Mouse (Mus musculus) B cell, adult 2 months (primary cell): Measurements from ENCODE around the gene Qpct.

Experiments
- DNase-seq, 2 experiments: peaks; one replicate each; pipeline ENCODE4 v3.0.0; 2022

Gene Qpct

DNA sequence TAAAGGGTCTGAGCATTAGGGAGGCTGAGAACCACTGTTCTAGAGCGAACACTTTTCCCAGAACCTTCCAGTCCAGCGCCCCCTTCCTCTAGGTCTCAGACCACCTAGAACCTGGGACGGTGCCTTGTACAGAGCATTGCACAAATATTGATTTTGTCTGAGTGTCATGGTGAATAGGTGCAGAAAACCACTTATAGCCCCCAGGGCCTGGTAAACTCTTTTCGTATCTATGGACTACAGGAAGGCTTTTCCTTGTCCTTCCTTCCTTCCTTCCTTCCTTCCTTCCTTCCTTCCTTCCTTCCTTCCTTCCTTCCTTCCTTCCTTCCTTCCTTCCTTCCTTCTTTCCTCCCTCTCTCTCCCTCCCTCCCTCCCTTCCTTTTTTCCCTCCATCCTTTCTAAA, at the start of gene Qpct:
Gene Qpct (plus strand): TSS at position 301 of the 400 bp plus-strand sequence.
- no peak for DNase-seq

DNA sequence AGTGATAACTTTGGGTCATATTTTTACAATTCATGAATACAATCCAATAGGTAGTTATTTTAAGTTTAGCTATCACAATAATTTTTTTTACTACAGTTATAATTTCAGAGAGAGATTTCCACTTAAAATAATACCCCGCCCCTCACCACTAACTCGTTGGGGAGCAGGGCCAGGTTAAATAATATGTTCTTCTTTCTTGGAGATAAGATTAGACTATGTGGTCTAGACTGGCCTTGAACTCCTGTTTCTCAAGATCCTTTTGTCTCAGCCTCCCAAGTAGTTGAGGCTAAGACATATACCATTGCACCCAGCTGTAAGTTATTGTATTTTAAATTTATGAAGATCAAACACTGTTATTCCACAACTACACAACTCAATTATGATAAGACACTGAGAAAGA, 38.1 kb upstream of the Qpct start:
- no peak for DNase-seq

DNA sequence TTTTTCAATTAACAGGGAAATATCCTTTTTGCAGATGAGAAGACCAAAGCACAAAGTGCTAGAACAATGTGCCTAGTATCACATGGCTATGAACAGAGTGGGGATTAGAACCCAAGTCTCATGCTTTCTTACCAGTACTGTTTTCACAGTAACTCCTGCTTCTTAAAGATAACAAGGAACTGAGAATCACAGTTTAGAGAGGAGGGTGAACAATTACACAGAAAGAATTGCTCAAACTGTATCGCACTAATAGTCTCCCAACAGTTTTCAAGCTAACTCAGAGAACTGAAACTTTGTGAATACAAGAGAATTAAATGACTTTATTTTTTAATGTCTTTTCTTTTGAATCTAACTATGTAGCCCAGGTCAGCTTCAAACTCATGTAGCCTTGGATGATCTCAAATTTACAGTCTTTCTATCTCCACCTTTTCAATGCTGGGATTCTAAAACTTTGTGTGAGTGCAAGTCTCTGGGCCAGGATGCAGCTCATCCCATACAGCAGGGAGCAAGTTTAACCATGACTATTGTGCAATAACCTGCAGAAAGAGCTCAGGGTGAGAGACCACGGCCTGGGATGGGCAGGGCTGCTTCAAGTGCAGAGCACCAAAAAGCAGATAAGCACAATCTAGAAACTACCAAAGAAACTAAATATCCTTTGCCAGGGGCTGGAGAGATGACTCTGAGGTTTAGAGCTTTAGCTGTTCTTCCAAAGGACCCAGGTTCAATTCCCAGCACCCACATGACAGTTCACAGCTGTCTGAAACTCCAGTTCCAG, 36.6 kb upstream of the Qpct start:
- no peak for DNase-seq

DNA sequence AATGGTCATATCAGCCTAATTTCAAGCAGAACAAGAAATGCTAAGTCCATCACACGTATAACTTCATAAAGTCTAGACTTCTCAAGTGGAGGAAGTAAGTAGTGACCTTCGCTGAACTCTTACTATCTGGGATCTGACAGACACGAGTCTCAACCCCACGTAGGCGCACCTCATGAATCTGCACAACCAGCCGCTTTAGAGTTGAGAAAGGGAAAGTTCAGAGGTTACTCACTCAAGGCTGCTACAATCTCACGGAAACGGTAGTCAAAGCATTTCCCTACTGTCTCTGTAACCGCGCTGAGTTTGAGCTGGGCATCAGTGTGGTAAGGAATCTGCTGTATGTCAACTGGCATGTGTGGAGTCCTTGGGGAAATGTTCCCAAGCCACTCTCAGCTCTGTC, 35.9 kb upstream of the Qpct start:
- no peak for DNase-seq

DNA sequence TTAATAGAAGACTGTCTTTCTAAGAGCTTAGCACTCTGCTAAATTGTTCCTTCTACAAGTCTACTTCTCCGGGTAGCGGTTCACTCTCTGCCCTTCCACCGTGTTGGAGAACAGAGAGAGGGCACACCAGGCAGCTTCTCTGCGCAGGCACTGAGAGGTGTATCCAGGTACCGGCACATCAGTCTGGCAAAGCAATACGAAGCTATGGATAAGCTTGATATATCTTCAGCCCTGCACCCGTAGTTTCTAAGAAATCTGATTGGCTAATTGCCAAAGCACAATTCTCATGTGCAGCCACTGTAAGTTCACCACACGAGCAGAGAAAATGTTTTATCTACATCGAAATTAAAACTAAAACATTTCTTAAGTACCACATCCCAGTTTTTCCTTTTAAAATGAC, 33.3 kb upstream of the Qpct start:
- no peak for DNase-seq

DNA sequence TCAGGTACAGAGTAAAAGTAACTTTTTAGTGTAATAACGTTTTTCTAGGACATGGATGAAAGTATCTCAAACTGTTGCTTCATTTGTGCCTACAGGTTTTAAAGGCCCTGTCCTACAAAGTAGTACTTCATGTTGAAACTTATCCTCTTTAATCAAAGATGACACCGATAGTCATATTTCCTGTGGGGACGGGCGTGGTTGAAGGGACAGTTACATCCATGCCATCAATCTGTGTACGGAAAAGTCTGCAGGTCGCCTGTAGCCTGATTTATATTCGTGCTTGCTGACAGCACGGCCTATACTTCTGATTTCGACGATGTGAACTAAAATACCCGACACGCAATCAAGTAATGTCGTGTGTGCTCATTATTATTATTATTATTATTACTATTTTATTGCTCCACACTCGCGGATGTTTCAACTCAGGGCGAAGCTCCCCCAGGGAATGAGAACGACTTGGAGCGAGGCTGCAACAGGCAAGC, 31.9 kb upstream of the Qpct start:
- peak; percentile 10 to 15 for DNase-seq

DNA sequence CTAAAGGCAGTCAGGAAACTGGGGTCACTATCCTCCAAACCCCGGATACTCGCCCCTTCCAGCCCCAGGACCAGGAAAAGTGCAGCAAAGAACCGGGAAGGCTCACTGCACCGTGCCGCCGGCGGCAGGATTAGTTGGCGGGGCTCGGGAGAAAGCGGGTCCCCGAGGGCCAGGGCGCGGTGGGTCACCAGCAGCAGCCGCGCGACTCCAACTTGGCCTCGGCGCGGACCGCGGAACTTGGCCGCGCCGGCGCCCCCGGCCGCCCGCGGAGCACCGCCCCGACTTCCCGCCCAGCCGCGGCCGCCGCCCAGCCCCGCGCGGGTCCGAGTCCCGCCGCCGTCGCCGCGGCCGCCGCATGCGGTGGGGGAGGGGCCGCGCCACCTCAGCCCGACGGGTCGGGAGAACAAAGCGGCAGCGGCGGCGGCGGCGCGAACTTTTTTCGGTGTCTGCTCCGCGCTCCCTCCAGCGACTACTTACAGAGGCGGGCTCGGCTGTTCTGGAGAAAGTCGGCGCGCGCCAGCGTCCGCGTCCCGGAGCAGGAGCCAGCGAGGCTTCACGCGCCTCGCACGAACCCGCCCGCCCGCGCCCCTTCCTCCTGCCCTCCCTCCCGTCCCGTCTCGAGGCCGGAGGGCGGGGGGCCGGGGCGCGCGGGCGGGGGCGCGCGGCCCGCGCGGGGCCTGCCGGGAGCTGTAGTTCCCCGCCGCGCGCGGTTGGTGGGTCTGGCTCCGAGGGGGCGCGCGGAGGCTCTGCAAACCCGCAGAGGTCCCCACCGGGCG, 31.3 kb upstream of the Qpct start, which contains the start of gene Prkd3:
Gene Prkd3 (minus strand): TSS at position 609 of the 776 bp plus-strand sequence.
- DNase-seq, result peak; percentile 59 to 66

DNA sequence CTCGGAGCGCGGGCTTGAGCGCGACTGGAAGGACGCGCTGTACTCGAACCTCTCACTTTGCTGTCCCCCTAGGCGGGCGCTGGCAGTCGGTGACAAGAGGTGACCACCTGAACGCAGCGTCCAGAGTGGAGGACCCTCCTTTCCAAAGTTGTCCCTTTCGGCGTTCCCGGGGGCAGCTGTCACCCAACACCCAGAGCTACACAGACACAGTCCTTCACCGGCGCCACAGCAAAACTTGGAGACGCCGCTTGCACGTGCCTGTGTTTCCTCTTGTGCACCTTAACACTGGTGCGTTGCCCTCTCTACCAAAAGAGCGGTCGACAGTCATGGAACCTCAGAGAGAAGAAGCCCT, 30.7 kb upstream of the Qpct start:
- DNase-seq, result no peak

DNA sequence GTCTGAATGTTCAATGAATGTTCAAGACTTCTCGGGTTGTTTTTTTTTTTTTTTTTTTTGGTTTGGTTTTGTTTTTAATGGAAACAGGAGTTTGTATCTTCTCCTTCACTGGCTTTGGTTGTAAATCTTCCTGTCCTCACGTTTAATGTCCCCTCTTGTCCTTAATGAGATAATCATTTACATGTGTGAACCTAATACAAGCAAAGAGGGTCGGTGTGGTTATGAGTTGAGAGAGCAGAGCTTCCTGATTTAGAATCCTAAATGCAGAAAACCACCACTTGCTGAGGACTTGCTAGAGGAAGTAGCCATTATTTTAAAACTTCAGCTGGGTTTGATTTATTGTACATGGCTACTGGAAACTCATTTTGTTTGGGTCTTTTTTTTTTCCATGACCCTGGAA, 29.0 kb upstream of the Qpct start:
- no peak for DNase-seq

DNA sequence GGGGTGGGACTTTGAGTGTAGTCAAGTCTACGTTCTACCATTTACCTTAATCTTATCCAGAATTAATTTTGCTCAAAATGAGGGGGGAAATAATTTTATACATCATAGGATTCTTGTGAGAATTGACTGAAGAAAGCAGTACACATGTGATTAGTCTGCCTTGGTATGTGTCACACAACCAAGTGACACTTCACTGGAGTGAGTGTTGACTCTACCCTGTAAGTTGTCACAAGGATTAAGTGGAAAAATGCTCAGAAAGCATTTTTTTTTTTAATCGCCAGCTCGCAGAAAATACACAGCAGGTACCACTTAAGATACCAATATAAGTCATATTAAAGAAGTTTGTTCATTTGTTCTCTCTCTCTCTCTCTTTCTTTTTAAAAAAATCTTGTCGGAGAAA, 27.2 kb upstream of the Qpct start:
- no peak for DNase-seq

DNA sequence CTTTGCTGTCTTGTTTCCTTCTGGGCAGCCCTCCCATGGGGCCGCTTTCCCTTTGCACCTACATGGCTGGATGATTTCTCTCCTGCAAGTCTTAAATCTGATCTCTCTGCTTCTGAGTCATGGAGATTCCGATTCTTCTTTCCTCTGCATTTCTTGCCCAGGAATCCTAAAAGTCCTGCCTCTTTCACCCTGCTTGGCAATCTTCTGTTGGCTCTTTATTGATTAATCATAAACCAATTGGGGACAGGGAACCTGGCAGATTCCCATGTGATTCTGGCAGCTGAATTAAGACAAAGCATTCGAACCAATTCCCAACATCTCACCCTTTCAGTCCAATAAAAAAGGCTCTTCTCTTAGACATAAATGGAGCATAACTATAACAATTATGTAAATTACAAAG, 22.5 kb upstream of the Qpct start:
- DNase-seq, result no peak

DNA sequence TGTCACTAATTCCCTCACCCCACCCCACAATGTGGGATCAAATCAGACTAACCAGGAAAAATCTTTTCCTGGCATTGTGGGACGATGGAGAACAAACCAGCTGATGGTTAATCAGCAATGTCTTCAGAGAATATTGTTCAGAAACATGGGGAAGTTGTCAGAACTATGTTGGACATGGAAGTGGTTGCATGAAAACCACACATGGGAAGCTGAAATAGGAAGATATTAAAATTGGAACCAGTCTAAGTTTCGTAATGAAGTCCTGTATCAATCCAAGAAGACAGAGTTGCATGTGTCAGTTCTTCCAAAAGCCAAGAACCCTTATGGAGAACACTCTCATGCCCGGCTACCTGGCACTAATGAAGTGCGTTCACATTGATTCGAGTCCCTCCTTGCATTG, 20.1 kb upstream of the Qpct start:
- DNase-seq, result no peak

DNA sequence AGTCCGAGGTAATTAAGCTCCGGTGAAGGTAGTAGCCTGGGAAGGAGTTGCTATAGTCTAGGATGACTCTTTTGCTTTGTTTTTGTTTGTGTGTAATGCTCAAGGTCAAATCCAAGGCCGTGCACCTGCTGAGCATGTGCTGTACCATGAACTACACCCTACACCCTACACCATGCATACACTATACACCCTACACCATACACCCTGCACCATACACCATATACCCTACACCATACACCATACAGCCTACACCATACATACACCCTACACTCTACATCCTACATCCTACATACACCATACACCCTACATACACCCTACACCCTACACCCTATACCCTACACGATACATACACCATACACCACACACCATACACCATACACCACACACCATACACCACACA, 18.9 kb upstream of the Qpct start:
- DNase-seq, result no peak

DNA sequence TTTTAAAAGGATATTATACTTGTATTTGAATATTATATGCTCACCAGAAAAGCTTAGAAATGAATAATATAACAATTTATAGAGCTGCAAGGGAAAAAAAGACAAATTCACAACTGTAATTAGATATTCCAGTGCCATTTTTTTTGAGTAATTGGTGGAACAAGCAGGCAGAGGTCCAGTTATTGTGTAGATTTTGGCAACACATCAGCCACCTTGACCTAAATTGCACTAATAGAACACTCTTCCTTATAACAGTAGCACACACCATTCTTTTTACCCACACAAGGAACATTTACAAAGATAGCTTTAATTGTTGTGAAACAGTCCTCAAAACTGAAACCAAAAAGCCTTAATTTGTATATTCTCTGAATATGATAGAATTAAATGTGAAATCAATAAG, 12.0 kb upstream of the Qpct start:
- no peak for DNase-seq

DNA sequence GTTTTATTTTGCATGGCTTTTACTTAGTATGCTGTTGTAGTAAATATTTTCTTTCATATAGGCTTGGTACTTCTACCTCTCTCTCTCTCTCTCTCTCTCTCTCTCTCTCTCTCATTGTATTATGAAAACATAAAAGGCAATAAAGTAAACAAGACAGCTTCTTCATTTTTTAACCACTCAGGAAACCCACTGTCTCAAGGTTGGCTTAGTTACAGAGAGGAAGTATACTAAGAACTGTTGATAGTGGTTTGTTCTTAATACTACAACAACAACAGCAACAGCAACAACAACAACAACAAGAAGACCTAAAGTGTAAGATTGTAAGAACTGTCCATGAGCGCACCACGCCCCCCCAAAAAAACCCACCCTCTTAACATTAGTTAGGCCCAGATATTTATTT, 8.0 kb upstream of the Qpct start:
- DNase-seq, result no peak

DNA sequence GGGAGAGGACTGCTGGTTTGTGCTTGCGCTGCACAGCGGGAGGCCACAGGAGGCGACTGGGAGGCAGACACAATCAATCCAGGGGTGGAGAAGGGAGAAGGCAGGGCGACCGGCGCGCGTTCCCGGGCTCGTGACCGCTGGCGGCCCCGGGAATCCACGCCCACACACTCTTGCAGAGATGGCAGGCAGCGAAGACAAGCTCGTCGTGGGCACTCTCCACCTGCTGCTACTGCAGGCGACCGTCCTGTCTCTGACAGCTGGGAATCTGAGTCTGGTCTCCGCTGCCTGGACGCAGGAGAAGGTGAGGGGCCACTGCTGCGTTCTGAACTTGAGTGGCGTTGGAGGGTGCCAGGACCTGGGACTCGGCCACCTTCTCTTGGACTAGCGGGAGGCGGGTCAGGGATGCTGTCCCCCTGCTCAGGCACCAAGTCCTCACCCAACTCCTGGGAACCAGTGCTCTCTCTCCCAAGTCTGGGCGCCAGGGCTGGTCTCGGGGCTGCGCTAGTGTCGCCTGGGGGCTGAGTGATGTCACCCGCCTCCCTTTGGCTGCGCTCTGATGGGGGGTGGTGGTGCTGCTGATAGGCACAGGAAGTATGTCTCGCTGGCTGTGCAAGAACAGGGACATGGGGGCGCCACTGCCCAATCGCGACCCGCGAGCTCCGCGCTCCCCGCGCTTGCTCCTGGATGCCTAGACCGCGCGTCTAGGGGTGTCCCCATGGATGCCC, 544 bp downstream of the Qpct start:
- DNase-seq, result peak; percentile 41 to 42

DNA sequence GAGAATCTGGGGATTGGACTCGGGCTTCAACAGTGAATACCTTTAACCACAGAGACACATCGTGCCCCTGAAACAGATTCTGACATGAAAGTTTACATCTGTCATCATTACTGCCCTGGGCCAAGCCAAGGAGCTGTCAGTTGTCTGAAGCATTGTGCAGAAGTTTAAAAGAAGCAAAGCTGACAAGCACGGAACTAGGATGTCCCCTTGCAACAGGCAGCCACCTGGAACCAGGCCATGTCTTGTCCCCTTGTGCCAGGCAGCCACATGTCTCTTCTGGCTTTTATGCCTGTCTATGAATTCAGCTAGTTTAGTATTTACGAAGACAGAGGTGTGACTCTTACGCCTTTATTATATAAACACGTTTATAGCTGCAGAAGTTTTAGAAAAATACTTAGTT, 6.6 kb downstream of the Qpct start:
- DNase-seq, result no peak

DNA sequence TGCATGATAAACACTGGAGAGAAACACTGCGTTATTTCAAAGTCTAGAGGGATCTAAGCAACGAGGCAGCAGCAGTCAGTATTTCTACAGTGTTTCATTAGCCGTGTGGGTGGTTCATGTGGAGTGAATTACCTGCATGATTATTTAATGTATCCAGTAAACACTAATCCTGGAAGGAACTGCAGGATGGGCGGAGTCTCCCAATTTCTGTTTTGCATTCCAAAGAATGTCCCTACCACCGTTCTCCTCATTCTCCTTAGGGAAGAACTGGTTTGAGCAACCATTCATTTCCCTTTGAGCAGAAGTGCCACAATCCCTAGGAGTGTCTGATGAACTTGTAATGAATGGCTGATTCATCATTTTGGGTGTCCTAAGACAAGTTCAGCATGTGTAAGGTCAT, 8.5 kb downstream of the Qpct start:
- DNase-seq, result no peak

DNA sequence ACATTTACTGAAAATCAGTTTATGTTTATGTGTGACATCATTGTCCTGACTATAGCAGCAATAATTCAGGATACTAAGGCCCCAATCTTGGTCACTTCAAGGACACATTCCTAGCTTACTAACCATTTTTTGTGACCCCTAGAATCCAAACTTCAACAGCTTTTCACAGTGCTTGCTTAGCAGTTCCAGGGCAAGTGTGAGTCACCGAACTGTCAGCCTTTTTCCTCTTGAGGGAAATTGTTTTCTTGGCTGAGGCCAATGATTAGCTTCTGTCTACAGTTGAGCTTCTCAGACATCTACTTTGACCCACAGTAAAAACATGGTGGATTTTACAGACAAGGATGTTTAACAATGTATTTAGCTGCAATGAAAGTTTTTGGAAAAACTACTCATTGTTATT, 12.5 kb downstream of the Qpct start:
- DNase-seq, result no peak

DNA sequence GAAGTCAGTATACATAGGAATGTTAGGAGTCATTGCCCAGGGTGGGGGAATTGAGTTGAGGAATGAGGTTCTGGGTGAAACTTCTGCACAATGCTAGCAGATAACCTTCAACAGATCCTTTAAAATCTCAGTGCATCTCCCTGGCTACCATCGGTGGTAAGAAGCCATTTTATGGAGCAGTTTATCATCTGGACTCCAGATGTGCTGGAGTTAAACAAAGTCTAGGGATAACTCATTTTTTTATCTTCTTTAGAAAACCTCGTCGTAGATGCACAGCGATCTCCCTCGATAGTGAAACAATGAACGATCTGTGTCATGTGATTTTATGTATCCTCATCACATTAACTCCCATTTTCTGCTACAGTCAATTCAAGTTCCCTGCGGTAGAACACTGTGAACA, 16.9 kb downstream of the Qpct start:
- no peak for DNase-seq

DNA sequence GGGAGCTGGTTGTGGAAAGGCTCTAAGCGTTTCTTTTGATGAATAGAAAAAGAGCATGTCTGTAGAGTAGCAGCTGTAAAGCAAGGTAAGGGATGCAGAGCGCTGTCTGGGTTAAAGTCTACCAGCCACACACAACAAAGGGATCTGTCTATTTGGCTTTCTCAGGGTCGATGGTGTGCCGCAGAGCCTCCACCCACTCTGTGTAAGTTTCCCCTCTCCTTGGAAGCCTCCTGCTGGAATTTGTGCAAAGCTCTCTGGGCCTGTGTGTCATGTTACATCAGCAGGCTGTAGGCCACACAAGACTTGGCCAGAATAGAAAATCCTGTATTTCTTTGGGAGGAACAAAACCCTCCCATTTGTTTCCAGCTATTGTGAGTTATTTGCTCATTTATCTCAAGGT, 17.3 kb downstream of the Qpct start:
- DNase-seq, result no peak

DNA sequence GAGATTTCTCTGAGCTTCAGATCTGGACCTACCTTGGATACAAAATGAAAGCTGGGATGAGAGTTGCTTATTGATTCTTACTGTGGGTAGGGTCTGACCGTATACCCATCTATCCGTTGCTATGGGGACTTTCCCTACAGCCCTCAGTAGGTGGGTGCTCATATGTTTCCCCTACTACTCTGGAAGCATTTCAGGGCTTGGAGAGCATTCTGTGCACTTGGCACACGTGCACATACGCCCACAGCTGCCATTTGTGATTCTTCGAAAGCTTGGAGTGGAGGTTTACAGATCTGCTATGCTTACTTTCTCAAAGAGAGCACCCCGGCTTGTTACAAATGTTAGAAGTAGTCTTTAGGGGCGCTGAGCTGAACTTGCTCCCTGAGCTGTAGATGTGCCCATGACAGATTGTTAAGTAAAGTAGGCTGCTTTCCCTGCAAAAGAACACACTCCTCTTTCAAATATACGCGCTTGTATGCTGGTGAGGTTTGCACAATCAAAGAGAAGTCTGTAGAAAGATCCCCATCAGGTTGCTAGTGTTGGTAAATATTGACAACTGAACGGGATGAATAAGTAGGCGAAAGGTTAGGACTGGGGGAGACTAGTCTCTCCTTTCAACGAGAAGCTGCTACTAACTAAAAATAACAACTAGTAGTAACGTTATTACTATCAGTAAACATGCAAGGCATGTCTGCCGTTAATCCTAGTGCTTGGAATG, 18.2 kb downstream of the Qpct start:
- DNase-seq, result no peak

DNA sequence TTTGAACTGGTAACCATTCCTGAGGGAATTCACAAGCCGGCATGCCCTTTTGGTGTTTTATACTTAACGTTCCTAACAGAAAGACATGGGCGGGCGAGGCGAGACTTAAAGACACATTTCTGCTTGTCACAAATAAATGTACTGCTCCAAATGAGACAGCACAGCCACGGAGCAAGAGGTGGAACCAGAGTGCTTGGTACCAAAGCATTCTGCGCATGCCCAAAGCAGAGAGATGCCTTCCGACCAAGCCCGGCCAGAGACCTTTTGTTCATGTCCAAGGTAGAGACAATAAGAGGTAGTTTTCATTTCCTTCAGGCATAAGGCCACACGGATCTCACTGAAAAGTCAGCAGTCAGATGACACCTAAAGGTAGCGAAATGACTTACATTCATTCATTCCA, 20.2 kb downstream of the Qpct start:
- DNase-seq, result no peak
